ENCODE assay signal across 32 mouse cellular contexts in the genomic region with DNA sequence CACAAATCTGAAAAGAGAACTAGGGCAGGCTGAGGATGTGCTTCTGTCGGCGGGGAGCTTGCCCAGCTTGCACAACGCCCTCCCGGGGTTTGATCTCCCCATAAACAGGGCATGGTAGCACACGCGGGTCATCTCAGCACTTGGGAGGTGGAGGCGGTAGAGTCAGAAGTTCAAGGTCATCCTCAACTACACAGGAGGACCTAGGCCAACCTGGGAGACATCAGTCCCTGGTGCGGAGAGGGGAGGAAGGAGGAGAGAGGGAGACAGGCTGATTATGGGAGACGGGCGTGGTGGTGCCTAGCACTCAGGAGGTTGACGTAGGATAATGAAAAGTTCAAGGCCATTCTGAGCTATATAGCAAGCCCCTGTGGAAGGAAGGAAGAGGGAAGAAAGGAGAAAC.
"Had no signal": no experiment of that assay in that cellular context is flagged by ENCODE, and none has a peak within 500 bp of the region (broad histone marks: within the 10 kb centered on the region; RNA-seq: fewer than 3 reads in every experiment).

No protein-coding gene starts in this region.

- H3K9me3 ChIP-seq: limb, embryonic 10.5 days; limb, embryonic 12.5 days; limb, embryonic 13.5 days; limb, embryonic 15.5 days; liver, embryonic 12.5 days; liver, embryonic 13.5 days; liver, embryonic 15.5 days; lung, embryonic 15.5 days; megakaryocyte, embryonic 14.5 days; midbrain, embryonic 10.5 days; midbrain, embryonic 12.5 days; midbrain, embryonic 13.5 days; midbrain, embryonic 15.5 days; neural tube, embryonic 12.5 days had no signal

- ATAC-seq: liver, embryonic 12.5 days; liver, postnatal 0 days; lung, postnatal 0 days; midbrain, embryonic 13.5 days; midbrain, embryonic 15.5 days; midbrain, embryonic 16.5 days had no signal

- H3K4me2 ChIP-seq: limb, embryonic 12.5 days; limb, embryonic 13.5 days; limb, embryonic 15.5 days; liver, embryonic 11.5 days; liver, embryonic 12.5 days; liver, embryonic 13.5 days; liver, embryonic 15.5 days; lung, embryonic 14.5 days; lung, embryonic 15.5 days; midbrain, embryonic 11.5 days; midbrain, embryonic 12.5 days; midbrain, embryonic 13.5 days; midbrain, embryonic 15.5 days; neural tube, embryonic 12.5 days had no signal

- H3K4me3 ChIP-seq: limb, embryonic 10.5 days; limb, embryonic 12.5 days; limb, embryonic 13.5 days; limb, embryonic 15.5 days; liver, embryonic 12.5 days; liver, embryonic 13.5 days; liver, embryonic 15.5 days; lung, embryonic 15.5 days; megakaryocyte, embryonic 14.5 days; midbrain, embryonic 10.5 days; midbrain, embryonic 12.5 days; midbrain, embryonic 13.5 days; midbrain, embryonic 15.5 days; myocyte; neural tube, embryonic 12.5 days had no signal

- H3K9ac ChIP-seq: limb, embryonic 12.5 days; limb, embryonic 13.5 days; limb, embryonic 15.5 days; liver, embryonic 12.5 days; liver, embryonic 13.5 days; liver, embryonic 14.5 days; liver, embryonic 15.5 days; liver, postnatal 0 days; lung, embryonic 14.5 days; lung, embryonic 15.5 days; midbrain, embryonic 12.5 days; midbrain, embryonic 13.5 days; midbrain, embryonic 15.5 days; neural tube, embryonic 12.5 days had no signal

- DNase-seq: left cerebral cortex, postnatal 4 days; liver; liver, embryonic 13.5 days; liver, postnatal 0 days; lung, adult 18-20 months; lung, adult 2 months; lung, embryonic 14.5 days; lung, postnatal 10 days; lung, postnatal 14 days; lung, postnatal 36 days; lung, postnatal 4 days; midbrain, embryonic 14.5 days had no signal

- H3K27ac ChIP-seq: limb, embryonic 10.5 days; limb, embryonic 12.5 days; limb, embryonic 13.5 days; limb, embryonic 15.5 days; liver, embryonic 12.5 days; liver, embryonic 13.5 days; liver, embryonic 14.5 days; liver, embryonic 15.5 days; lung, embryonic 15.5 days; macrophage; midbrain, embryonic 10.5 days; midbrain, embryonic 12.5 days; midbrain, embryonic 13.5 days; midbrain, embryonic 15.5 days; neural tube, embryonic 12.5 days had no signal

- H3K27me3 ChIP-seq: limb, embryonic 15.5 days; liver, embryonic 13.5 days; liver, embryonic 15.5 days; midbrain, embryonic 13.5 days; midbrain, embryonic 15.5 days; neural tube, embryonic 12.5 days had no signal

- H3K4me1 ChIP-seq: limb, embryonic 13.5 days; lung, embryonic 15.5 days; midbrain, embryonic 12.5 days; midbrain, embryonic 13.5 days; midbrain, embryonic 15.5 days; neural tube, embryonic 12.5 days had no signal

- H3K36me3 ChIP-seq: limb, embryonic 10.5 days; limb, embryonic 12.5 days; limb, embryonic 13.5 days; limb, embryonic 15.5 days; liver, embryonic 12.5 days; liver, embryonic 13.5 days; liver, embryonic 15.5 days; lung, embryonic 15.5 days; midbrain, embryonic 10.5 days; midbrain, embryonic 12.5 days; midbrain, embryonic 13.5 days; midbrain, embryonic 15.5 days; neural tube, embryonic 12.5 days had no signal
